Mouse (Mus musculus) C2C12 (cell line): ENCODE data around the gene Gadd45a.

Experiments
- CTCF ChIP-seq: IDR thresholded peaks from one replicate; pipeline ENCODE4 v1.5.1; 2011; ENCODE audit not compliant: control insufficient read depth, insufficient read depth, insufficient read length
- FOSL1 ChIP-seq: IDR thresholded peaks from one replicate; pipeline ENCODE4 v1.8.0; 2011; ENCODE audit warnings: mild to moderate bottlenecking, low read length; ENCODE audit not compliant: poor library complexity, insufficient read depth, severe bottlenecking
- MAX ChIP-seq: IDR thresholded peaks from one replicate; pipeline ENCODE4 v1.6.1; 2011; ENCODE audit warnings: mild to moderate bottlenecking, control low read depth
- USF1 ChIP-seq: IDR thresholded peaks from one replicate; pipeline ENCODE4 v1.6.1; 2011; ENCODE audit warnings: low read depth, mild to moderate bottlenecking, control low read depth, moderate library complexity

- no peak for TF ChIP-seq MAX
- no peak for TF ChIP-seq CTCF
- TF ChIP-seq FOSL1, result no peak
- TF ChIP-seq USF1, result no peak
Observed at GRCm38 (mm10) chr6:67027438-67028142, 9.7 kb downstream of the Gadd45a start.
